Mouse (Mus musculus) CH12.LX (cell line): ENCODE results near the gene Sctr. TPM values are rescaled to one million over a fixed set of nuclear protein-coding genes. Genes with fewer than 3 reads are reported as not detected.

Source experiments
- DNase-seq: peaks from one replicate; pipeline ENCODE4 v3.0.0-alpha.2; 2013; ENCODE audit errors: extremely low read depth
- H3K27ac ChIP-seq: 2 replicates; pipeline ENCODE4 v1.5.1; 2012; ENCODE audit warnings: low read depth, mild to moderate bottlenecking, control low read depth, moderate library complexity; ENCODE audit not compliant: insufficient read depth
- H3K27me3 ChIP-seq: replicated peaks from 2 replicates; pipeline ENCODE3; 2012; ENCODE audit warnings: inconsistent platforms
- H3K36me3 ChIP-seq, 2 experiments: replicated peaks in 1 of 2; 2 replicates each; pipeline versions ENCODE3 to v1.6.1; 2012; ENCODE audit warnings: inconsistent platforms in 1 of 2, low read length in 1 of 2, mild to moderate bottlenecking in 1 of 2, mixed read lengths in 1 of 2, moderate library complexity in 1 of 2; ENCODE audit not compliant: control insufficient read depth in 1 of 2, insufficient read depth in 1 of 2
- H3K4me1 ChIP-seq, 2 experiments: 2 replicates each; pipeline ENCODE4 v1.6.1; 2012; ENCODE audit warnings: inconsistent platforms in 1 of 2, moderate library complexity in 1 of 2; ENCODE audit not compliant: insufficient read depth in 2 of 2, control insufficient read depth in 1 of 2
- H3K4me2 ChIP-seq: 2 replicates; pipeline ENCODE4 v1.6.1; 2012; ENCODE audit warnings: low read depth, mild to moderate bottlenecking, control low read depth; ENCODE audit not compliant: poor library complexity, insufficient read depth, severe bottlenecking
- H3K4me3 ChIP-seq, 3 experiments: fragments of 150-350 bp in 1 of 3; sonication (generic) in 1 of 3; replicated peaks in 1 of 3; 2 replicates each; pipeline versions ENCODE3 to v1.5.1; 2011 to 2012; ENCODE audit warnings: low read depth in 2 of 3, low read length in 2 of 3, mild to moderate bottlenecking in 2 of 3, moderate library complexity in 2 of 3, control low read depth in 1 of 3, improper control_type of control experiment in 1 of 3, inconsistent platforms in 1 of 3, mixed read lengths in 1 of 3; ENCODE audit not compliant: poor library complexity in 1 of 3
- H3K79me2 ChIP-seq: replicated peaks from 2 replicates; pipeline ENCODE4 v1.6.1; 2012; ENCODE audit warnings: mild to moderate bottlenecking, moderate library complexity; ENCODE audit not compliant: control insufficient read depth, poor library complexity, insufficient read depth, severe bottlenecking; ENCODE audit errors: extremely low read depth
- H3K9ac ChIP-seq: 2 replicates; pipeline ENCODE4 v1.6.1; 2012; ENCODE audit warnings: low read depth, mild to moderate bottlenecking, control low read depth, moderate library complexity; ENCODE audit not compliant: insufficient read depth
- H3K9me3 ChIP-seq: replicated peaks from 2 replicates; pipeline ENCODE3; 2012; ENCODE audit warnings: low read length, inconsistent platforms, mixed read lengths
- BHLHE40 ChIP-seq: IDR thresholded peaks from 2 replicates; pipeline ENCODE4 v1.6.1; 2011; ENCODE audit warnings: mild to moderate bottlenecking, low read depth, low read length, improper control_type of control experiment
- CHD1 ChIP-seq: IDR thresholded peaks from 2 replicates; pipeline ENCODE4 v1.6.1; 2012; ENCODE audit warnings: low read depth, low read length, improper control_type of control experiment, inconsistent platforms
- CTCF ChIP-seq, 2 experiments: IDR thresholded peaks in 1 of 2; conservative IDR thresholded peaks in 1 of 2; 2 replicates each; pipeline ENCODE4 v1.5.1; 2011 to 2012; ENCODE audit warnings: low read depth in 2 of 2, low read length in 2 of 2, improper control_type of control experiment in 1 of 2, inconsistent platforms in 1 of 2, mild to moderate bottlenecking in 1 of 2, moderate library complexity in 1 of 2
- E2F4 ChIP-seq: IDR thresholded peaks from 2 replicates; pipeline ENCODE4 v1.6.1; 2011; ENCODE audit warnings: low read depth, low read length, improper control_type of control experiment; ENCODE audit not compliant: insufficient replicate concordance
- ELF1 ChIP-seq: IDR thresholded peaks from 2 replicates; pipeline ENCODE4 v1.6.1; 2014; ENCODE audit warnings: low read depth, mild to moderate bottlenecking, inconsistent platforms, low read length, improper control_type of control experiment
- EP300 ChIP-seq: IDR thresholded peaks from 2 replicates; pipeline ENCODE4 v1.6.1; 2011; ENCODE audit warnings: low read length, improper control_type of control experiment
- GABPA ChIP-seq: IDR thresholded peaks from 2 replicates; pipeline ENCODE4 v1.6.1; 2012; ENCODE audit warnings: low read depth, low read length, improper control_type of control experiment, inconsistent platforms; ENCODE audit not compliant: insufficient replicate concordance
- IRF4 ChIP-seq: IDR thresholded peaks from 2 replicates; pipeline ENCODE4 v1.6.1; 2014; ENCODE audit warnings: low read depth, mild to moderate bottlenecking, inconsistent platforms, low read length, improper control_type of control experiment
- JUN ChIP-seq: IDR thresholded peaks from 2 replicates; pipeline ENCODE4 v1.6.1; 2011; ENCODE audit warnings: low read depth, mild to moderate bottlenecking, low read length, improper control_type of control experiment, moderate library complexity; ENCODE audit not compliant: insufficient read depth
- MAFK ChIP-seq: IDR thresholded peaks from 2 replicates; pipeline ENCODE4 v1.6.1; 2011; ENCODE audit warnings: low read length, improper control_type of control experiment; ENCODE audit not compliant: insufficient replicate concordance
- MAZ ChIP-seq: IDR thresholded peaks from 2 replicates; pipeline ENCODE4 v1.6.1; 2012; ENCODE audit warnings: low read depth, mild to moderate bottlenecking, inconsistent platforms, low read length, improper control_type of control experiment, moderate library complexity
- MXI1 ChIP-seq: IDR thresholded peaks from 2 replicates; pipeline ENCODE4 v1.6.1; 2011; ENCODE audit warnings: mild to moderate bottlenecking, low read depth, low read length, improper control_type of control experiment
- NELFE ChIP-seq: IDR thresholded peaks from 2 replicates; pipeline ENCODE4 v1.6.1; 2011; ENCODE audit warnings: low read depth, low read length, improper control_type of control experiment
- NRF1 ChIP-seq: IDR thresholded peaks from 2 replicates; pipeline ENCODE4 v1.6.1; 2014; ENCODE audit warnings: low read depth, mild to moderate bottlenecking, inconsistent platforms, low read length, improper control_type of control experiment, moderate library complexity
- TCF12 ChIP-seq: IDR thresholded peaks from 2 replicates; pipeline ENCODE4 v1.6.1; 2014; ENCODE audit warnings: low read depth, mild to moderate bottlenecking, inconsistent platforms, low read length, improper control_type of control experiment
- UBTF ChIP-seq: IDR thresholded peaks from 2 replicates; pipeline ENCODE4 v1.6.1; 2012; ENCODE audit warnings: low read depth, mild to moderate bottlenecking, inconsistent platforms, low read length, improper control_type of control experiment, moderate library complexity
- USF1 ChIP-seq: IDR thresholded peaks from 2 replicates; pipeline ENCODE4 v1.6.1; 2014; ENCODE audit warnings: low read depth, mild to moderate bottlenecking, inconsistent platforms, low read length, improper control_type of control experiment
- ZKSCAN1 ChIP-seq: IDR thresholded peaks from 2 replicates; pipeline ENCODE4 v1.6.1; 2012; ENCODE audit warnings: low read depth, inconsistent platforms, low read length, improper control_type of control experiment, borderline replicate concordance
- dilution Hi-C: fragments of 300-500 bp; cut with MboI; formaldehyde crosslinking; loops from 2 replicates; pipeline ENCODE4 v1.14.3; 2020; ENCODE audit warnings: low sequenced_read_pairs; ENCODE audit not compliant: extremely low pct_unique_long_range_greater_than_20kb, extremely low pct_ligation_motif_present
- in situ Hi-C: fragments of 300-500 bp; cut with MboI; formaldehyde crosslinking; loops from 3 replicates; pipeline ENCODE4 v1.14.3; 2019; ENCODE audit warnings: low sequenced_read_pairs, low pct_ligation_motif_present, low pct_unique_long_range_greater_than_20kb, mixed read lengths
- polyA plus RNA-seq: library from polyadenylated mRNA; unstranded; fragments of >175 nt; gene quantifications from 2 replicates; pipeline ENCODE4 v1.2.1, GENCODE M21; 2012; ENCODE audit warnings: low read depth; ENCODE audit not compliant: insufficient read length
- total RNA-seq, 2 experiments: library from RNA; depleted of rRNA; stranded (reverse); fragments of 300-350 nt in 1 of 2; fragments of >200 nt in 1 of 2; gene quantifications; 2 replicates each; pipeline ENCODE4 v1.2.3; 2012 to 2014

Sctr gene
- total RNA-seq (2012; rRNA removed) (not detected in 2 replicates), total RNA-seq (2014; rRNA removed) (not detected in 2 replicates), polyA plus RNA-seq (not detected in 2 replicates)

- H3K27ac ChIP-seq, result no peak within 1 kb of the TSS
- no peak within 1 kb of the TSS for H3K4me2 ChIP-seq
- DNase-seq, result no peak
- no peaks in the 10 kb centered on the region for H3K9me3 ChIP-seq
- no peak within 1 kb of the TSS for H3K4me3 ChIP-seq
- no peaks in the 10 kb centered on the region for H3K79me2 ChIP-seq
- no peaks in the 10 kb centered on the region for H3K36me3 ChIP-seq
- no peaks in the 10 kb centered on the region for H3K27me3 ChIP-seq
- dilution Hi-C loops (no loop called here), in situ Hi-C loops (no loop called here)
- H3K9ac ChIP-seq, result no peak within 1 kb of the TSS
- TF ChIP-seq ZKSCAN1, result no peak
- no peak for TF ChIP-seq NELFE
- no peak for TF ChIP-seq GABPA
- no peak for TF ChIP-seq BHLHE40
- no peak for TF ChIP-seq MAZ
- no peak for TF ChIP-seq CHD1
- TF ChIP-seq MAFK, result no peak
- no peak for TF ChIP-seq ELF1
- no peak for TF ChIP-seq EP300
- no peak for TF ChIP-seq IRF4
- no peak for TF ChIP-seq USF1
- no peaks in the 10 kb centered on the region for H3K4me1 ChIP-seq
Observed at GRCm38 (mm10) chr1:120006844-120007790, at the start of gene Sctr. Sctr (plus strand) TSS chr1:120006894.

DNA sequence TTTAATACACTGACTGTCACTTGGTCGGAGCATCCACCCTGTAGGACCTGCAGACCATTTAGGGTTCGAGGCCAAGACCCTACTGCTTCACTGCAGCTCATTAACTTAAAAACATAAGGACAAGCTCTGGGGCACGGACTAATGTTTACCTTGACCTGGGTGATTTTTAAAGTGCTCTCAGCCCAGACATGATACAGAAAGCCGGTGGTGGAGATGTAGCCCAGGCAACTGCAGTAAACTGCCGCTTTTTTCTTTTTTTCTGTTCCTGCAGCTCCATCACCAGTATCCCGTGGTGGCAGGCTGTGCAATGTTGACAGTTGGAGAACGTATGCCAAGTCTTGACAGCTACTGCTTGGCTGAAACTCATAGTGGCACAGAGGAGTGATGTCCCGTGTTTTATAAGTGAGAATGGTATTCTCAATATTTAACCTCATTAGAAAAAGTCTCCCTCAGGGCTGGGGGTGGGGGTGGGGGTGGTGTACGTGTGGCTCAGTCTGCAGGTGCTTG lies 48.9 kb upstream of the Sctr start:
- no peak for DNase-seq
- dilution Hi-C loops, result no loop called here
- no peaks in the 10 kb centered on the region for H3K36me3 ChIP-seq
- no peaks in the 10 kb centered on the region for H3K79me2 ChIP-seq
- H3K4me2 ChIP-seq, result no peak overlapping the region
- no peak overlapping the region for H3K9ac ChIP-seq
- in situ Hi-C loops, result no loop called here
- H3K4me1 ChIP-seq, result no peaks in the 10 kb centered on the region
- H3K27ac ChIP-seq, result no peak overlapping the region
- no peaks in the 10 kb centered on the region for H3K9me3 ChIP-seq
- TF ChIP-seq NRF1 (no peak), JUN (no peak), UBTF (no peak), USF1 (no peak), ZKSCAN1 (no peak), TCF12 (no peak), MXI1 (no peak), ELF1 (no peak), NELFE (no peak), CTCF (conservative IDR thresholded peaks at IDR 0.05 in 1 of 2, IDR thresholded peaks at IDR 0.05 in 1 of 2; ENCODE audit: low read depth in 2 of 2, low read length in 2 of 2) (no peak), E2F4 (no peak)
- H3K27me3 ChIP-seq, result no peaks in the 10 kb centered on the region
- no peak overlapping the region for H3K4me3 ChIP-seq
